Mouse (Mus musculus): ENCODE data around the gene 5730596B20Rik. TPM values are rescaled to one million over a fixed set of nuclear protein-coding genes. Genes with fewer than 3 reads are reported as not detected.

Gene 5730596B20Rik
- polyA plus RNA-seq, 1 experiment from 2014 or later, result 0.61 TPM

DNA sequence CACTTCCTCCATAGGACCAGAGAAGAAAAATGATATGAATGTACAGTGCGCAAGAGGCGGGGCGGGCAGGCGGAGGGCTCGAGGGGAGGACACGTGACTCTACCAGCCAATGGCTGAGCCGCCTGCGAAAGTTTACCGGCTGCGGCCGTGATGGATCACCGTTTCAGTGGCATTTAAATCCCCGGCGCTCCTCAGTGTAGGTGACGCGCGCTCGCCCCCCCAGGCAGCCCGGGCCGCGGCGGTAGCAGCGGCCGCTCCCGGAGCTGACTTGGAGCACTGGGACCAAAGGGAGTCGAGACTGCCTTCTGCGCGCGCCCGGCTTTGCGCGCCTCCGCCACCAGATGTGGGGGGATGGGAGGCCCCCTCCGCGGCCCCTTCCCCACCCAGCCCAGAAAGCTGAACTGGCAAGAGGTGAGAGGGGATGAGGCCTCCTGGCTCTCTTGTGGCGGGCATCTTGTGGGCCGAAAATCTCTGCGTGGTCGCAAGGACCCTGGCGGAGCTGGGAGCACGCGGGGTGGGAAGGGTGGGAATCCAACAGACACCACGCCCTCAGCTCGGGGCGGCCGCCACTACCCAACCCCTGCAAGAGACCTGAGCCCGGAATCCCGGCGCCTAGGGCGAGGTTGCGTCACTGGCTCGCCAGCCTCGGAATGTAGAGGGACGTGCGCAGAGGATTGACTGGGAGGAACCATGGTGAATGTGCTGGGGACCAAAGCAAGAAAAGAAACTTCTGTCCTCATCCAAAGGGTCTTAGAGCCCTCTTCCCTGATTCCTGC lies 18.8 kb upstream of the 5730596B20Rik start, which contains the start of gene Hoxa1:
Gene Hoxa1 (minus strand): TSS at position 42 of the 776 bp plus-strand sequence.
- peak within 1 kb of the TSS; percentile 70 for H3K27ac ChIP-seq (ENCODE audit: low read depth, low read length)
- H3K4me2 ChIP-seq (replicated peaks; ENCODE audit: low read depth), result peak within 1 kb of the TSS; percentile 99
- no peak for TF ChIP-seq CTCF (IDR thresholded peaks at IDR 0.05; ENCODE audit: low read depth)
- 1% methylated on average over 55 of the region's 55 CpGs for WGBS
- peaks cover 51% of the 10 kb centered on the region for H3K27me3 ChIP-seq (replicated peaks; ENCODE audit: control insufficient read depth, insufficient read depth, low read length)
- no peaks in the 10 kb centered on the region for H3K4me1 ChIP-seq (replicated peaks; ENCODE audit: control insufficient read depth, insufficient read depth, low read length)
- H3K36me3 ChIP-seq (ENCODE audit: control insufficient read depth, insufficient read depth), result no peaks in the 10 kb centered on the region
- H3K4me3 ChIP-seq (ENCODE audit: low read depth, low read length), result peak within 1 kb of the TSS; percentile 74
- peak within 1 kb of the TSS; percentile 70 for H3K9ac ChIP-seq (ENCODE audit: low read depth, low read length)
- H3K9me3 ChIP-seq (ENCODE audit: control insufficient read depth), result no peaks in the 10 kb centered on the region
- ATAC-seq, result peak; percentile 75

DNA sequence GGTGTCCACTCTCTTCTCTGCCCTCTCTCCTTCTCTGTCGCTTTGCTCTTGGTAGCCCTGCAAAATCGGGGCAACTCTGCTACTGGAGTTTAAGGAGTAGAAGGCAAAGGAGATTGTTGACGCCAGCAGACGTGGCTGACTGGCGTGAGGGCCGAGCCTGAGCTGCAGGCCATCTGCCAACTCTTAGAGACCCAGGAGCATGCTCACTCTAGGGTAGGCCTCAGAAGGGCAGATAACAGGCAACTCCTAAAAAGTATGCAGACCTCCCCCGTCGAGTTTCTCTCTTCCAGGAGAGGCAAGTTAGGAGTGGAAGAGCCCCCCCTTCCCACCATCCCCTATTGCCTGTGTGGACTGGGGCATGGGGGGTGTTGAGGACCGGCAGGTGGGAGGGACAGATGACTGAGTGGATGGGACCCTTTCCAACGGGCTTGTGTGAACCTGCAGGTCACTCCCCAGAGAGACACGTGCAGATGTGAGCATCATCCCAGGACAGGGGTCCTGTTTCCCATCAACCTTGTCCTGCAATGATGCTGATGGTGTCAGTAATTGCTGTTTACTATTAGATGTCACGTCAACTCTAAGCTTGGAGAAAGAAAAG lies 18.0 kb upstream of the 5730596B20Rik start:
- peak; percentile 15; the same call in 1 of the 2 replicates for ATAC-seq
- no peaks in the 10 kb centered on the region for H3K36me3 ChIP-seq (ENCODE audit: control insufficient read depth, insufficient read depth)
- no peak for TF ChIP-seq CTCF (IDR thresholded peaks at IDR 0.05; ENCODE audit: low read depth)
- peak overlapping the region; percentile 99 for H3K4me2 ChIP-seq (replicated peaks; ENCODE audit: low read depth)
- H3K9ac ChIP-seq (ENCODE audit: low read depth, low read length), result peak overlapping the region; percentile 70
- H3K4me1 ChIP-seq (replicated peaks; ENCODE audit: control insufficient read depth, insufficient read depth, low read length), result no peaks in the 10 kb centered on the region
- WGBS, result 29% methylated on average over 12 of the region's 12 CpGs
- peaks cover 48% of the 10 kb centered on the region for H3K27me3 ChIP-seq (replicated peaks; ENCODE audit: control insufficient read depth, insufficient read depth, low read length)
- H3K27ac ChIP-seq (ENCODE audit: low read depth, low read length), result peak overlapping the region; percentile 70
- peak overlapping the region; percentile 74 for H3K4me3 ChIP-seq (ENCODE audit: low read depth, low read length)
- H3K9me3 ChIP-seq (ENCODE audit: control insufficient read depth), result no peaks in the 10 kb centered on the region

DNA sequence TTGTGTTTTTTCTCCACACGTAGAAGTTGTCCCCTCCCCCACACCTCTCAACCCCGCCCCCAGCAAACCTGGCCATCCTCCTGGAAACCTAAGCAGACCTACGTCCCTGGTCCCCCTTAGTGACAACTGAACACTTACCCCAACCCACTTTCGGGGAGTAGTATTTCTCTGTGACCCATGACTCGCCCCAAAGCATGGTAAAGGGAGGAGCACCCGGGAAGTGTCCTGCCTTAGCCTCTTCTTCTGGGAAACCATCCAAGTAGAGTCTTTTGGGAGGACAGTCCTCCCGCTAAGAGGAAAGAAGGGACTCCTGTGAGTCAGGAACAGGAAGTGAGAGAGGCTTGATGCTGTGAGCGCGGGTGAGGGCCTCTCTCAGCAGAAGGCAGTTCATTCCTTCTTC lies 17.3 kb upstream of the 5730596B20Rik start:
- Histone ChIP-seq H3K27me3 (replicated peaks; ENCODE audit: control insufficient read depth, insufficient read depth, low read length) (peaks cover 43% of the 10 kb centered on the region), H3K9ac (ENCODE audit: low read depth, low read length) (peak overlapping the region; percentile 34; the same call in 1 of the 2 replicates), H3K9me3 (ENCODE audit: control insufficient read depth) (no peaks in the 10 kb centered on the region), H3K4me2 (replicated peaks; ENCODE audit: low read depth) (peak overlapping the region; percentile 99), H3K4me3 (ENCODE audit: low read depth, low read length) (peak overlapping the region; percentile 39), H3K27ac (ENCODE audit: low read depth, low read length) (peak overlapping the region; percentile 72; the same call in 1 of the 2 replicates), H3K4me1 (replicated peaks; ENCODE audit: control insufficient read depth, insufficient read depth, low read length) (no peaks in the 10 kb centered on the region), H3K36me3 (ENCODE audit: control insufficient read depth, insufficient read depth) (no peaks in the 10 kb centered on the region)
- ATAC-seq, result no peak
- TF ChIP-seq CTCF (IDR thresholded peaks at IDR 0.05; ENCODE audit: low read depth), result no peak
- 31% methylated on average over 8 of the region's 9 CpGs for WGBS

DNA sequence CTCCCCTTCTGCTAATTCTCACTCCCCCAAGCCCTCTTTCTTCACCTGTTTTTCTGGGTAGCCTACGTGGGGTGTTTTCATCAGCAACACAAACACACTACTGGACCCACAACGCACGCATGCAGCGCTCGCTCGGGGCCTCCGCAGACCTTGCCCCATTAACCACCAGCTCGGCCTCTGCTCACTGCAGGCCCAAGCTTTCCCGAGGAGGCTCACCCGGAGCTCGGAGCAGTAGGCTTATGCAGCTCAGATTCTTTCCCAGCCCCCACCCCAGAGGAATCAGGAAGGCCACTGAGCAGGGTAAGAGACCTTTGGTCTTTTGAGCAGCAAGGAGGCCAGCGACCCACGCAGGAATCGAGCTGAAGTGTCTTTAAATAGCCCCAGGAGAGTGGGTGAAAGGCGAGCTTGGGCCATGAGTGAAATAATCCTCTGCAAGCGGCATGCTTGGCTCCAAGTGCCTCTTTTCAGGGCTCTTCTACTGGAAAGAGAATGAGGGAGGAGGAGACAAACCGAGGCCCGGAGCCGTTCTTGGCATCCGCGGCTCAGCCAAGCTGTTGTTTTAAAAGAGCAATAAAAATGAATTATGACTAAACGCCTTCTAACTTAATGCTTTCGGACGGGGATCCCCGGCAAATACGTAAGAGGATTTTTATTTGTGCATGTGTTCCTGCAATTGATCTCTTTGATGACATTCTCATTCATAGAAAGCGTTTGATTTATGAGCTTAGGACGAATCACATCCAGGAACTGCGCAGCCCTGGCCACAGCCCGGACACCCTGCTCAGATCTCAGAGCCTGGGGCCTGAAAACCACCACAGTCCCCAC lies 16.6 kb upstream of the 5730596B20Rik start:
- Histone ChIP-seq H3K27me3 (replicated peaks; ENCODE audit: control insufficient read depth, insufficient read depth, low read length) (peaks cover 43% of the 10 kb centered on the region), H3K4me1 (replicated peaks; ENCODE audit: control insufficient read depth, insufficient read depth, low read length) (no peaks in the 10 kb centered on the region), H3K9ac (ENCODE audit: low read depth, low read length) (peak overlapping the region; percentile 34; the same call in 1 of the 2 replicates), H3K36me3 (ENCODE audit: control insufficient read depth, insufficient read depth) (no peaks in the 10 kb centered on the region), H3K4me2 (replicated peaks; ENCODE audit: low read depth) (peak overlapping the region; percentile 99), H3K9me3 (ENCODE audit: control insufficient read depth) (no peaks in the 10 kb centered on the region), H3K27ac (ENCODE audit: low read depth, low read length) (peak overlapping the region; percentile 72), H3K4me3 (ENCODE audit: low read depth, low read length) (peak overlapping the region; percentile 39)
- ATAC-seq, result peak; percentile 6; the same call in 1 of the 2 replicates
- no peak for TF ChIP-seq CTCF (IDR thresholded peaks at IDR 0.05; ENCODE audit: low read depth)
- WGBS, result 5% methylated on average over 30 of the region's 30 CpGs

DNA sequence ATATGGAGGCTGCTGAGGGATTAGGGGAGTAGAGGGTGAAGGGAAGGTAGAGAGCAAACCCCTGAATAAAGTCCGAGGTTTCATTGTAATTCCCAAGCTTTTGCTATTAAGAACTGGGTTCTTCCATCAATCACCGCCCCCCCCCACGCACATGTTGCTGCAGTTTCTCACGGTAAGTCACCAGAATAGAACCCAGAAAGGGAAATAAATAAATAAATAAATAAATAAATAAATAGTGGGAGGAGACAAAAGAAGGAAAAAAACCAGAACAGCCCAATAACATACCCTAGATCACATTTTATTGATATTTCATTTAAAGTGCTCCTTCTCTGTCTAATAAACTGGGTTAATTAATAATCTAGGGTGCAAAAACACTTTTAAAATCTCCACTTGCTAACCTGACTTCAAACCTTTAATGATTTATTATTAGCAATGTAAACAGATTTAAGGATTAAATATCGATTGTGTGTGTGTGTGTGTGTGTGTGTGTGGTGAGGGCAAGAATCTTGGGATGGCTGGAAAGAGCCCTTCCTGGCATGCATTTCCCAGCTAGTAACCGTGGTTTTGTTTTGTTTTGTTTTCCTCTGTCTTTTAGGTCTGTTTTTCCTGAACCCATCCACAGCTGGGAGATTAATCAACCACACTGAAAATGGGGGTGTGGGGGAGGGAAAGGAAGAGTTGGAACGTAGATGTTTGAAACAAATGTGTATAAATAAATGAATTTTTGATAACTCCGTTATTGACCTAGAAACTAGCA lies 15.8 kb upstream of the 5730596B20Rik start:
- Histone ChIP-seq H3K4me3 (ENCODE audit: low read depth, low read length) (peak overlapping the region; percentile 39), H3K9me3 (ENCODE audit: control insufficient read depth) (no peaks in the 10 kb centered on the region), H3K27ac (ENCODE audit: low read depth, low read length) (no peak overlapping the region), H3K27me3 (replicated peaks; ENCODE audit: control insufficient read depth, insufficient read depth, low read length) (peaks cover 42% of the 10 kb centered on the region), H3K9ac (ENCODE audit: low read depth, low read length) (no peak overlapping the region), H3K4me1 (replicated peaks; ENCODE audit: control insufficient read depth, insufficient read depth, low read length) (no peaks in the 10 kb centered on the region), H3K4me2 (replicated peaks; ENCODE audit: low read depth) (peak overlapping the region; percentile 99), H3K36me3 (ENCODE audit: control insufficient read depth, insufficient read depth) (no peaks in the 10 kb centered on the region)
- no peak for ATAC-seq
- no peak for TF ChIP-seq CTCF (IDR thresholded peaks at IDR 0.05; ENCODE audit: low read depth)
- WGBS, result 36% methylated on average over 8 of the region's 8 CpGs

All from intestine, postnatal 0 days (tissue).